In genomic region chr5:130145961-130146360, GRCm38 (mm10) we compare ENCODE assay signal across 8 mouse cellular contexts. TPM values are rescaled to one million over a fixed set of nuclear protein-coding genes. Genes with fewer than 3 reads are reported as not detected.
DNase-seq lines count a peak whose midpoint lies in the region; ATAC-seq and TF ChIP-seq lines count a peak whose summit lies in the region.
"Had no signal": no experiment of that assay in that cellular context is flagged by ENCODE, and none has a peak within 500 bp of the region (broad histone marks: within the 10 kb centered on the region; RNA-seq: fewer than 3 reads in every experiment).

No protein-coding gene starts in this region.

- no peaks in the 10 kb centered on the region for H3K9me3 ChIP-seq in liver, embryonic 11.5 days (ENCODE audit: control insufficient read depth, low read length)

- peak overlapping the region; percentile 62 for H3K4me3 ChIP-seq in liver, embryonic 11.5 days (ENCODE audit: low read depth, low read length)
- 0 out of 2 replicates have a peak overlapping the region, but pooled peaks have one; percentile 1 for H3K4me3 ChIP-seq in brown adipose tissue, adult 24 weeks (ENCODE audit: insufficient read depth, low read depth, low read length)
- H3K4me3 ChIP-seq in olfactory bulb, adult 2 months (ENCODE audit: insufficient read depth, low read depth, low read length): peak overlapping the region; percentile 5; the same call in 1 of the 2 replicates

- no peak overlapping the region for H3K9ac ChIP-seq in liver, embryonic 11.5 days (ENCODE audit: low read depth, low read length)

- H3K27ac ChIP-seq in liver, embryonic 11.5 days (ENCODE audit: low read depth, low read length): no peak overlapping the region
- H3K27ac ChIP-seq in brown adipose tissue, adult 24 weeks (replicated peaks; ENCODE audit: low read depth, low read length): no peak overlapping the region
- H3K27ac ChIP-seq in olfactory bulb, adult 2 months (ENCODE audit: insufficient read depth, low read depth, low read length): no peak overlapping the region

- no peak for TF ChIP-seq POLR2A in olfactory bulb, adult 2 months (IDR thresholded peaks at IDR 0.05; ENCODE audit: insufficient read depth, low read depth, low read length)

- intact Hi-C loops in left cerebral cortex, postnatal 10 days (cut with DNase I): no loop called here

- ATAC-seq in liver, embryonic 11.5 days (replicated peaks; ENCODE audit: low FRiP score): no peak

- H3K4me2 ChIP-seq in liver, embryonic 11.5 days: peak overlapping the region; percentile 72

- no peaks in the 10 kb centered on the region for H3K27me3 ChIP-seq in liver, embryonic 11.5 days (replicated peaks; ENCODE audit: control insufficient read depth, insufficient read depth, low read length)

- TF ChIP-seq CTCF in olfactory bulb, adult 2 months (IDR thresholded peaks at IDR 0.05; ENCODE audit: insufficient read depth, low read depth, low read length): no peak

- 0 out of 2 replicates have a peak, but pooled peaks cover 2% of the 10 kb centered on the region for H3K36me3 ChIP-seq in liver, embryonic 11.5 days (ENCODE audit: control insufficient read depth, insufficient read depth, low read length)

- WGBS in liver, embryonic 11.5 days: 72% methylated on average over 8 of the region's 8 CpGs
- 61% methylated on average over 8 of the region's 8 CpGs for WGBS in olfactory bulb, adult 2 months

- no peak for DNase-seq in liver, embryonic 11.5 days (ENCODE audit: low spot score)
- no peak for DNase-seq in liver
- DNase-seq in left cerebral cortex, postnatal 10 days (ENCODE audit: extremely low spot score in 1 of 2, low spot score in 2 of 2): peak; percentile 19 to 40
- DNase-seq in urinary bladder, postnatal 36 days (ENCODE audit: low spot score in 2 of 2): no peak
- DNase-seq in layer of hippocampus, adult 9-10 months (ENCODE audit: low spot score): no peak
- DNase-seq: cerebellum, adult 9-10 months had no signal

- H3K4me1 ChIP-seq in liver, embryonic 11.5 days (replicated peaks; ENCODE audit: control insufficient read depth, insufficient read depth, low read length): peaks cover 8% of the 10 kb centered on the region; the same call in 1 of the 2 replicates
- H3K4me1 ChIP-seq in brown adipose tissue, adult 24 weeks (ENCODE audit: control insufficient read depth, insufficient read depth, insufficient read length, low read length): peaks cover 3% of the 10 kb centered on the region; the same call in 1 of the 2 replicates
- peaks cover 16% of the 10 kb centered on the region for H3K4me1 ChIP-seq in olfactory bulb, adult 2 months (ENCODE audit: control insufficient read depth, insufficient read depth, low read length)

RNA-seq across cellular contexts. Expression of gene Kctd7, which starts 1.3 kb away (rescaled TPM):
- polyA plus RNA-seq in liver, embryonic 11.5 days (2014; fragmentation: Nextera tagmentation; extraction: Ambion mirVana): 8.5 TPM in 2 replicates
- polyA plus RNA-seq in brown adipose tissue, adult 24 weeks (2012; ENCODE audit: insufficient read depth, insufficient read length, missing spikeins): 1.2 and 1.5 TPM in 2 replicates
- total RNA-seq in left cerebral cortex, postnatal 10 days (2021): 10 to 100 TPM; 13.6 to 14.4 TPM
- not detected in 2 replicates for polyA plus RNA-seq in olfactory bulb, adult 2 months (2012; ENCODE audit: insufficient read depth, insufficient read length, low replicate concordance, missing spikeins)

RNA-seq across cellular contexts. Expression of gene Rabgef1, which starts 25.6 kb away (rescaled TPM):
- 39.6 and 41.1 TPM in 2 replicates for polyA plus RNA-seq in liver, embryonic 11.5 days (2014; fragmentation: Nextera tagmentation; extraction: Ambion mirVana)
- polyA plus RNA-seq in brown adipose tissue, adult 24 weeks (2012; ENCODE audit: insufficient read depth, insufficient read length, missing spikeins): 16.7 and 19.1 TPM in 2 replicates
- total RNA-seq in left cerebral cortex, postnatal 10 days (2021): 10 to 100 TPM; 41.4 to 42.8 TPM
- not detected in 2 replicates for polyA plus RNA-seq in olfactory bulb, adult 2 months (2012; ENCODE audit: insufficient read depth, insufficient read length, low replicate concordance, missing spikeins)

Comparison
In these comparisons a context has a peak if more than half of its experiments do, and no peak if none do; other contexts are left out.
1. DNase-seq: peak in left cerebral cortex, postnatal 10 days (2 of 2); none in liver, embryonic 11.5 days (single experiment), liver (single experiment), urinary bladder, postnatal 36 days (0 of 2) and layer of hippocampus, adult 9-10 months (single experiment).
2. H3K4me3 ChIP-seq: peak in every context shown above with its lines; median percentile 62 in liver, embryonic 11.5 days; 5 in olfactory bulb, adult 2 months; 1 in brown adipose tissue, adult 24 weeks.
3. RNA of gene Rabgef1, which starts 25.6 kb away (polyA plus RNA-seq): 39.6 to 41.1 TPM in liver, embryonic 11.5 days and 16.7 to 19.1 TPM in brown adipose tissue, adult 24 weeks; not detected in olfactory bulb, adult 2 months; every median in the first group is over 10 times any median in the second.